In genomic region chr2:49748628-49749342, GRCm38 (mm10) we compare ENCODE assay signal across 8 mouse cellular contexts. TPM values are rescaled to one million over a fixed set of nuclear protein-coding genes. Genes with fewer than 3 reads are reported as not detected.
DNase-seq lines count a peak whose midpoint lies in the region; ATAC-seq and TF ChIP-seq lines count a peak whose summit lies in the region.

No protein-coding gene starts in this region.

- TF ChIP-seq EP300 in liver, embryonic 14.5 days (IDR thresholded peaks at IDR 0.05; ENCODE audit: low read depth), result no peak

- no peak overlapping the region for H3K27ac ChIP-seq in heart, embryonic 12.5 days (ENCODE audit: poor library complexity, severe bottlenecking)
- H3K27ac ChIP-seq in liver, embryonic 14.5 days, result no peak overlapping the region

- H3K4me1 ChIP-seq in heart, embryonic 12.5 days (replicated peaks), result peaks cover 43% of the 10 kb centered on the region
- H3K4me1 ChIP-seq in liver, embryonic 14.5 days (replicated peaks; ENCODE audit: control insufficient read depth in 2 of 2, insufficient read depth in 2 of 2, low read length in 1 of 2), result no peaks in the 10 kb centered on the region

- no peak overlapping the region for H3K4me2 ChIP-seq in heart, embryonic 12.5 days
- no peak overlapping the region for H3K4me2 ChIP-seq in liver, embryonic 14.5 days (ENCODE audit: low read depth)

- H3K9me3 ChIP-seq in heart, embryonic 12.5 days (replicated peaks), result no peaks in the 10 kb centered on the region
- no peaks in the 10 kb centered on the region for H3K9me3 ChIP-seq in liver, embryonic 14.5 days (ENCODE audit: control insufficient read depth, low read length)

- 78% methylated on average over 14 of the region's 14 CpGs for WGBS in heart, embryonic 12.5 days
- 63% methylated on average over 14 of the region's 14 CpGs for WGBS in liver, embryonic 14.5 days (ENCODE audit: insufficient replicate concordance)

- no peaks in the 10 kb centered on the region for H3K27me3 ChIP-seq in heart, embryonic 12.5 days (replicated peaks)
- no peaks in the 10 kb centered on the region for H3K27me3 ChIP-seq in liver, embryonic 14.5 days (ENCODE audit: control insufficient read depth, insufficient read depth, low read length)

- no peak overlapping the region for H3K9ac ChIP-seq in heart, embryonic 12.5 days
- no peak overlapping the region for H3K9ac ChIP-seq in liver, embryonic 14.5 days (replicated peaks)

- peak; percentile 74 for TF ChIP-seq CTCF in liver, embryonic 14.5 days (IDR thresholded peaks at IDR 0.05; ENCODE audit: low read depth)

- H3K4me3 ChIP-seq in heart, embryonic 12.5 days, result no peak overlapping the region
- H3K4me3 ChIP-seq in liver, embryonic 14.5 days (ENCODE audit: insufficient read depth in 1 of 2, low read depth in 2 of 2, low read length in 2 of 2), result no peak overlapping the region

- ATAC-seq in heart, embryonic 12.5 days (ENCODE audit: insufficient number of reproducible peaks, low FRiP score), result no peak
- ATAC-seq in liver, embryonic 14.5 days (ENCODE audit: insufficient read depth), result no peak
- no peak for ATAC-seq in monocyte, adult 5-6 weeks (replicated peaks; ENCODE audit: insufficient number of reproducible peaks, low FRiP score, low TSS enrichment, poor library complexity, severe bottlenecking)

- peak; percentile 45 for DNase-seq in heart, postnatal 4 days
- peak; percentile 49 to 59 for DNase-seq in right cerebral cortex, postnatal 10 days (ENCODE audit: low spot score in 2 of 2)
- no peak for DNase-seq in right cerebral cortex, adult 18-20 months
- peak; percentile 65 for DNase-seq in cerebellum, adult 9-10 months
- no peak for DNase-seq in liver, embryonic 14.5 days (ENCODE audit: low read depth in 3 of 3, low spot score in 3 of 3)
- DNase-seq in thymus, postnatal 36 days, result peak; percentile 51 to 60

- H3K36me3 ChIP-seq in heart, embryonic 12.5 days, result no peaks in the 10 kb centered on the region
- no peaks in the 10 kb centered on the region for H3K36me3 ChIP-seq in liver, embryonic 14.5 days (replicated peaks; ENCODE audit: control insufficient read depth, insufficient read depth, low read depth)

RNA-seq across cellular contexts. Expression of gene Lypd6b, which starts 38.7 kb away (rescaled TPM):
- total RNA-seq in heart, postnatal 4 days (2021), result under 1 TPM; 0.23 to 0.24 TPM
- 2.6 and 3.8 TPM in 2 replicates for polyA plus RNA-seq in heart, embryonic 12.5 days (2016; fragmentation: Nextera tagmentation; extraction: Ambion mirVana)
- 0.02 and 0.04 TPM in 2 replicates for polyA plus RNA-seq in liver, embryonic 14.5 days (2012; rRNA removed)
- polyA plus RNA-seq in liver, embryonic 14.5 days (2014; fragmentation: Nextera tagmentation; extraction: Ambion mirVana), result not detected in 2 replicates
- total RNA-seq in monocyte, adult 5-6 weeks (2017), result 0.68 to 1.5 TPM in 2 of 3 replicates, not detected in the other

Comparison
In these comparisons a context has a peak if more than half of its experiments do, and no peak if none do; other contexts are left out.
1. DNase-seq: peak in heart, postnatal 4 days (single experiment), right cerebral cortex, postnatal 10 days (2 of 2), cerebellum, adult 9-10 months (single experiment) and thymus, postnatal 36 days (2 of 2); none in right cerebral cortex, adult 18-20 months (single experiment) and liver, embryonic 14.5 days (0 of 3).